Mouse (Mus musculus): ENCODE data around the gene Dnhd1.
A peak's percentile ranks its signal among the peaks of the same experiment; 100 is the strongest.

Dnhd1 gene

GRCm38 (mm10) chr7:105650639-105651435 is at the start of gene Dnhd1:
TSS of gene Dnhd1 (plus strand) at chr7:105650827.
- DNase-seq, result peak; percentile 68

- DNase-seq, result peak; percentile 79
Measured at GRCm38 (mm10) chr7:105602860-105603623, 47.6 kb upstream of the Dnhd1 start.

GRCm38 (mm10) chr7:105608467-105608866 is 42.2 kb upstream of the Dnhd1 start:
- no peak for DNase-seq

GRCm38 (mm10) chr7:105611767-105612166 is 38.9 kb upstream of the Dnhd1 start:
- DNase-seq, result no peak

GRCm38 (mm10) chr7:105614400-105614799 is 36.2 kb upstream of the Dnhd1 start:
- DNase-seq, result no peak

- no peak for DNase-seq
Measured at GRCm38 (mm10) chr7:105615720-105616119, 34.9 kb upstream of the Dnhd1 start.

- DNase-seq, result no peak
Measured at GRCm38 (mm10) chr7:105616561-105616960, 34.1 kb upstream of the Dnhd1 start.

GRCm38 (mm10) chr7:105617810-105618209 is 32.8 kb upstream of the Dnhd1 start:
- DNase-seq, result no peak

- DNase-seq, result no peak
Measured at GRCm38 (mm10) chr7:105619701-105620100, 30.9 kb upstream of the Dnhd1 start.

- DNase-seq, result no peak
Measured at GRCm38 (mm10) chr7:105621053-105621452, 29.6 kb upstream of the Dnhd1 start.

GRCm38 (mm10) chr7:105621646-105622292 is 28.9 kb upstream of the Dnhd1 start:
- DNase-seq, result no peak

GRCm38 (mm10) chr7:105625397-105625796 is 25.2 kb upstream of the Dnhd1 start:
- peak; percentile 69 for DNase-seq

- DNase-seq, result no peak
Measured at GRCm38 (mm10) chr7:105628633-105629032, 22.0 kb upstream of the Dnhd1 start.

- DNase-seq, result peak; percentile 75
Measured at GRCm38 (mm10) chr7:105632551-105632972, 18.1 kb upstream of the Dnhd1 start.

- DNase-seq, result peak; percentile 92
Measured at GRCm38 (mm10) chr7:105633127-105633800, 17.4 kb upstream of the Dnhd1 start, which contains the start of gene Trim3. TSS of gene Trim3 (minus strand) at chr7:105633571.

- no peak for DNase-seq
Measured at GRCm38 (mm10) chr7:105633801-105634135, 16.9 kb upstream of the Dnhd1 start.

- DNase-seq, result no peak
Measured at GRCm38 (mm10) chr7:105634272-105634920, 16.2 kb upstream of the Dnhd1 start.

- DNase-seq, result peak; percentile 19
Measured at GRCm38 (mm10) chr7:105635726-105636125, 14.9 kb upstream of the Dnhd1 start.

GRCm38 (mm10) chr7:105638776-105639175 is 11.9 kb upstream of the Dnhd1 start:
- peak; percentile 25 for DNase-seq

- peak; percentile 44 for DNase-seq
Measured at GRCm38 (mm10) chr7:105639304-105639703, 11.3 kb upstream of the Dnhd1 start.

GRCm38 (mm10) chr7:105639756-105640155 is 10.9 kb upstream of the Dnhd1 start, which contains the start of gene Timm10b:
TSS of gene Timm10b (plus strand) at chr7:105640056.
- no peak for DNase-seq

- peak; percentile 95 for DNase-seq
Measured at GRCm38 (mm10) chr7:105640233-105640893, 10.3 kb upstream of the Dnhd1 start, which contains the start of the genes Arfip2 and Gm45799. TSS of gene Arfip2 (minus strand) at chr7:105640416. TSS of gene Gm45799 (plus strand) at chr7:105640552.

Data from cerebellum, adult 8-10 months (tissue).